Mouse (Mus musculus): ENCODE measurements around the gene Olfm3.

Gene Olfm3

GRCm38 (mm10) chr3:115080428-115081181, 176.7 kb downstream of the Olfm3 start:
- DNase-seq (ENCODE audit: low spot score), result peak; percentile 37

- no peak for DNase-seq (ENCODE audit: low spot score)
Measured at GRCm38 (mm10) chr3:115081371-115081770, 177.5 kb downstream of the Olfm3 start.

- DNase-seq (ENCODE audit: low spot score), result no peak
Measured at GRCm38 (mm10) chr3:115082947-115083346, 179.1 kb downstream of the Olfm3 start.

GRCm38 (mm10) chr3:115088281-115088680, 184.4 kb downstream of the Olfm3 start:
- DNase-seq (ENCODE audit: low spot score), result no peak

GRCm38 (mm10) chr3:115090670-115091069, 186.8 kb downstream of the Olfm3 start:
- DNase-seq (ENCODE audit: low spot score), result no peak

GRCm38 (mm10) chr3:115095496-115095895, 191.6 kb downstream of the Olfm3 start:
- DNase-seq (ENCODE audit: low spot score), result no peak

- no peak for DNase-seq (ENCODE audit: low spot score)
Measured at GRCm38 (mm10) chr3:115099590-115099989, 195.7 kb downstream of the Olfm3 start.

- DNase-seq (ENCODE audit: low spot score), result no peak
Measured at GRCm38 (mm10) chr3:115104155-115104801, 200.4 kb downstream of the Olfm3 start.

GRCm38 (mm10) chr3:115104802-115105493, 201.1 kb downstream of the Olfm3 start:
- no peak for DNase-seq (ENCODE audit: low spot score)

- DNase-seq (ENCODE audit: low spot score), result no peak
Measured at GRCm38 (mm10) chr3:115145722-115146121, 241.8 kb downstream of the Olfm3 start.

- DNase-seq (ENCODE audit: low spot score), result no peak
Measured at GRCm38 (mm10) chr3:115146244-115146643, 242.4 kb downstream of the Olfm3 start.

- no peak for DNase-seq (ENCODE audit: low spot score)
Measured at GRCm38 (mm10) chr3:115158903-115159473, 255.1 kb downstream of the Olfm3 start.

GRCm38 (mm10) chr3:115174625-115175024, 270.7 kb downstream of the Olfm3 start:
- peak; percentile 22 for DNase-seq (ENCODE audit: low spot score)

Measured in yolk sac, embryonic 10.5 days (tissue).